Mouse (Mus musculus): Measurements from ENCODE around the gene Lrrc73. TPM values are rescaled to one million over a fixed set of nuclear protein-coding genes. Genes with fewer than 3 reads are reported as not detected.

The Lrrc73 gene
- 14.7 and 16.6 TPM in 2 replicates for polyA plus RNA-seq (2015; fragmentation: Nextera tagmentation; extraction: Ambion mirVana)

DNA sequence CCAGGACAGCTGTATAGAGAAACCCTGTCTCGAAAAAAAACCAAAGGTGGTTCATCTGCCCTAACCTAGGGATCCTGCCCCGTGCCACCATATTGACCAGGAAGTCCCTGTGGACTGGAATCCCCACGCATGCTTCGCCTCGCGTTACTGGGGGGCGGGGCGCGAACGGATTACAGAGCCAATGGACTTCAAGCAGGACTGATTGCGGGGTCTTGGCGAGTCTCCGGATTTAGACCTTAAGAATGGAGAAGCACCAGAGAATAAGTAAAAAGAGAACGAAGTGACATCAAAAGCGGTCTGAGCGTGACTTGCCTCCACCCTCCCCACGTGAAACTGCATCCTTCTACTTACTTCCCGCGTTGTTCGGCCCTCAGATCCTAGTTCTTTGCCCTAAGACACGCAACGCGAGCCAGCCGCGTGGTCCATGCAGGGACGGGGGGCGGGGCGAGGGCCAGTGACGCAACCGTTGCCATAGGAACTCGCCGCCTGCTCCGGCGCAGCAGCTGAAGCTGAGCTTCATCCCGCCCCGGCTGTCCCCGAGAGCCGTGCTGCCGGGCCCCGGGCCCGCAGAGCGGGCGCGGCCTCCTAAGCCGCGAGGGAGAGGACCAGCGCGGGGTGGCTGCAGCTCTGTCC lies at the start of gene Lrrc73:
Gene Lrrc73, plus strand, starts transcription at position 80 of the 633 bp plus-strand sequence.
- peak; percentile 91 for ATAC-seq (replicated peaks)
- Histone ChIP-seq H3K9me3 (no peaks in the 10 kb centered on the region), H3K4me3 (peak within 1 kb of the TSS; percentile 78), H3K27ac (peak within 1 kb of the TSS; percentile 85), H3K4me1 (peaks cover 37% of the 10 kb centered on the region), H3K36me3 (replicated peaks) (peaks cover 29% of the 10 kb centered on the region), H3K4me2 (peak within 1 kb of the TSS; percentile 66), H3K9ac (peak within 1 kb of the TSS; percentile 96), H3K27me3 (replicated peaks) (0 out of 2 replicates have a peak, but pooled peaks cover 3% of the 10 kb centered on the region)
- WGBS: 2% methylated on average over 43 of the region's 48 CpGs

DNA sequence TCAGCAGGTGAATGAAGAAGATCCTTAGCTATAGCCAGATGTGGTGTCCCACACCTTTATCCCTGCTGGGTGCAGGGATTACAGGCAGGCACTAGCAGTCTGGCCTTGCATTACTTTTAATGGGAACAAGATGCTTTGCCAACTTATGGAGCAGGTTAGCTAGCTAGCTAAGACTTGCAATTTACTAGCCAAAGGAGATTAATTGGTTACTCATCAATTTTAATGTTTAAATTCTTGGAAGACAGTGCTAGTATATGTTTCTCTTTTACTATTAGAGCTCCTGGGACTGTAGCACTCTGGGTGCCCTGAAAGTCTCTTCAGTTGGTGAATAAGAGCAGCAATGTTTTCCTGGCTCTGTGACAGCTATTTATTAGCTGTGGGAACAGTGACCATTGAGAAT lies 46.7 kb upstream of the Lrrc73 start:
- Histone ChIP-seq H3K9ac (no peak overlapping the region), H3K4me3 (no peak overlapping the region), H3K27ac (no peak overlapping the region), H3K4me1 (peaks cover 20% of the 10 kb centered on the region), H3K36me3 (replicated peaks) (peaks cover 46% of the 10 kb centered on the region), H3K27me3 (replicated peaks) (no peaks in the 10 kb centered on the region), H3K9me3 (no peaks in the 10 kb centered on the region), H3K4me2 (no peak overlapping the region)
- no peak for ATAC-seq (replicated peaks)

DNA sequence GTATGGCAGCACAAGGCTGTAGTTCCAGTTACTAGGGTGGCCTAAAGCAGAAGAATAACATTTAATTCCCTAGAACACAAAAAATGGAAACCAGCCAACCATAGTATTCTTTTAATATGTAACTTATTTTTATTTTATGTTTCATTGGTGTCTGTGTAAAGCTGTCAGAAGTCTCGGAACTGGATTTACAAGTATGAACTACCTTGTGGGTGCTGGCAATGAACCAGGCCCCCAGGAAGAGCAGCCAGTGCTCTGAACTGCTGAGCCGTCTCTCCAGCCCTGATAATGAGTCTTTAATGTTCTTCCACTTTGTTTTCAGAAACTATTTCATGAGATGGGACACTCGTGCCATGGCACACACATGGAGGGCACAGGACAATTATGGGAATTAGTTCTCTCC lies 42.8 kb upstream of the Lrrc73 start:
- ATAC-seq (replicated peaks): no peak
- Histone ChIP-seq H3K4me3 (no peak overlapping the region), H3K9ac (no peak overlapping the region), H3K27ac (no peak overlapping the region), H3K4me1 (no peaks in the 10 kb centered on the region), H3K36me3 (replicated peaks) (peaks cover 74% of the 10 kb centered on the region), H3K27me3 (replicated peaks) (no peaks in the 10 kb centered on the region), H3K9me3 (no peaks in the 10 kb centered on the region), H3K4me2 (no peak overlapping the region)
- WGBS: 94% methylated on average over 3 of the region's 3 CpGs

DNA sequence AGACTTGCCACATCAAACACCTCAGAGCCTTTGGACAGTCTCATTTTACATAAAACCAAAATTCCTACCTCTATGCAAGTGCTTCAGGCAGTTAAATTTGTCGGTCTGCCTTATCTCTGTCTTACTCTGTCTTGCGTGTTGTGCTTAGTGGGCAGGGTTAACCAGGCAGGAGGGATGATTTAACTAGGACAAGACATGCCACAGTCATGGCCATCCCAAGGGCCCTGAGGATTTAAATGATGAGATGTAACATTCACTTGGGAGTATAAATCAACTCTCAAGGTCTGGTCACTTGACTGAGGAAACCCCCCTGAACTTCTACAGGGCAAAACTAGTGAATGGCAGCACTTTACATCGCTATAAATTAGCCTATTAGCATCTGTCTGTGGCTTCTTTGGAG lies 31.7 kb upstream of the Lrrc73 start:
- Histone ChIP-seq H3K9ac (no peak overlapping the region), H3K4me1 (no peaks in the 10 kb centered on the region), H3K27ac (no peak overlapping the region), H3K4me2 (no peak overlapping the region), H3K9me3 (no peaks in the 10 kb centered on the region), H3K4me3 (no peak overlapping the region), H3K27me3 (replicated peaks) (no peaks in the 10 kb centered on the region), H3K36me3 (replicated peaks) (peaks cover 92% of the 10 kb centered on the region)
- no peak for ATAC-seq (replicated peaks)
- WGBS: 93% methylated on average over 3 of the region's 3 CpGs

DNA sequence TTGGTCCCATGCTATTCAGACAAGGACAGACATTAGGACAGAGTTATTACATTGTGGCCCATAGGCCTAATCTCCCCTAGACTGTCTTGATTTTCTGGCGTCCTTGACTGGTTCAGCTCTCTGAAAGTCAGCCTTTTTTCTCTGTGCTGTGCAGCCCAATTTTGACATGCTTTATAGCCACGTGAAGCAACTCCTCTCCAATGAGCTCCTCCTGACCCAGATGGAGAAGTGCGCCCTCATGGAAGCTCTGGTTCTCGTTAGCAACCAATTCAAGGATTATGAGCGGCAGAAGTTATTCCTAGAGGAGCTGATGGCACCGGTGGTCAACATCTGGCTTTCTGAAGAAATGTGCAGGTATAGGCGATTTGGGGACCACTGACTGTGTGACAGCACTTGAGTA lies 25.8 kb upstream of the Lrrc73 start:
- Histone ChIP-seq H3K27me3 (replicated peaks) (no peaks in the 10 kb centered on the region), H3K4me1 (no peaks in the 10 kb centered on the region), H3K4me3 (no peak overlapping the region), H3K9ac (no peak overlapping the region), H3K4me2 (no peak overlapping the region), H3K36me3 (replicated peaks) (peaks cover 82% of the 10 kb centered on the region), H3K9me3 (no peaks in the 10 kb centered on the region), H3K27ac (no peak overlapping the region)
- no peak for ATAC-seq (replicated peaks)
- 90% methylated on average over 7 of the region's 7 CpGs for WGBS

DNA sequence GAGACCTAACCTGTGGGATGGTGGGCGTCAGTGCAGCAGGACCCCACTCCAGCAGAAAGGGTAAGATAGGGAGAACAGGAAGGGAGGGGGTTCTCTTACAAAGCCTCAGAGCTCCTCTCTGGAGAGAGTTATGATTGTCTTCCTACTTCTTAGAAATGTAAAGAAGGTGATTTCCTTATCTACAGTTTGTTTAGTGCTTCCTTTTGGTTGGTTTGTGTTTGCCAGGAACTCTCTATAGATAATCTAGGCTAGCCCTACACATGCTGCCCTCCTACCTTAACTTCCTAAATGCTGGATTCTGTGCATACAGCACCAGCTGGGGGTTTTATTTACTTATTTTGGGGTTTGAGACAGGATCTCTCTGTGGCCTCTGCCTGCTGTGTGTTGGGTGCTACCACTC lies 17.3 kb upstream of the Lrrc73 start:
- 95% methylated on average over 1 of the region's 1 CpGs for WGBS
- ATAC-seq (replicated peaks): no peak
- Histone ChIP-seq H3K36me3 (replicated peaks) (peaks cover 55% of the 10 kb centered on the region), H3K9ac (no peak overlapping the region), H3K4me2 (no peak overlapping the region), H3K4me1 (no peaks in the 10 kb centered on the region), H3K4me3 (no peak overlapping the region), H3K27ac (no peak overlapping the region), H3K27me3 (replicated peaks) (no peaks in the 10 kb centered on the region), H3K9me3 (no peaks in the 10 kb centered on the region)

DNA sequence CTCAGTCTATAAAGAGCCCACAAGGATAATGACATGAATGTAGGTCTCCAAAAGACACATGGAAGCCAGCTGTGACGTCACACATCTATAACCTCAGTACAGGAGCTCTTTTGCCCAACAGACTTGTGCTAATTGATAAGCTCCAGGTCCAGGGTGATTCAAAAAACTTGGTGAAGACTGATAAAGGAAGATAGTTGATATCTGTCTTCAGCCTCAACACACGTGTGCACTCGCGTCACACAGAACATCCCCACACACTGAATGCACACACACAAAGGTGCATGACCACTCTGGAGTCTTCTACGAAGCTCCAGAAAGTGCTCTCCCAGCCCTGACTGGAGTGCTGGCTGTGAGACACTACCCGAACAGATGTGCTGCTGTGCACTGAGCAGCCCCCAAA lies 16.3 kb upstream of the Lrrc73 start:
- no peaks in the 10 kb centered on the region for H3K27me3 ChIP-seq (replicated peaks)
- no peak overlapping the region for H3K4me2 ChIP-seq
- no peak overlapping the region for H3K4me3 ChIP-seq
- H3K4me1 ChIP-seq: no peaks in the 10 kb centered on the region
- ATAC-seq (replicated peaks): no peak
- H3K9ac ChIP-seq: no peak overlapping the region
- WGBS: 91% methylated on average over 6 of the region's 6 CpGs
- H3K36me3 ChIP-seq (replicated peaks): peaks cover 65% of the 10 kb centered on the region
- H3K9me3 ChIP-seq: no peaks in the 10 kb centered on the region
- no peak overlapping the region for H3K27ac ChIP-seq

DNA sequence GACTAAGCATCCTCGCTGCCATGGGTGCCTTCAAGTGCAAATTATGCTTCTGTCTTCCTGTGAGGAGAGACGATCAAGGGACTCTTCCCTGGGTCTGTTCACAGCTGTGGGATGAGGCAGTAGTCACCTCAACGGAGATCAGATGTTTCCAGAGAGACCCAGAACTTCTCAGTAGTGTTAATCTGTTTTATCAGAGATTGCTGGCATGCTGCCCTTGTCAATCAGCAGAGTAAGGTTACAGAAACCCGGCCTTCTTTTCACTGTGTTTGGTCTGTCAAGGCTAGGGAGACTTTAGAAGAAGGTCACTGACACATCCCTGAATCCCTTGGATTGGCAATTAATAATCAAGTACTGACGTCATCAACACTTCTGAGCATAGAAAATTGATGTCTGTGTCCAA lies 15.9 kb upstream of the Lrrc73 start:
- Histone ChIP-seq H3K36me3 (replicated peaks) (peaks cover 69% of the 10 kb centered on the region), H3K27ac (no peak overlapping the region), H3K27me3 (replicated peaks) (no peaks in the 10 kb centered on the region), H3K4me2 (no peak overlapping the region), H3K4me3 (no peak overlapping the region), H3K9ac (no peak overlapping the region), H3K4me1 (no peaks in the 10 kb centered on the region), H3K9me3 (no peaks in the 10 kb centered on the region)
- WGBS: 82% methylated on average over 5 of the region's 5 CpGs
- no peak for ATAC-seq (replicated peaks)

DNA sequence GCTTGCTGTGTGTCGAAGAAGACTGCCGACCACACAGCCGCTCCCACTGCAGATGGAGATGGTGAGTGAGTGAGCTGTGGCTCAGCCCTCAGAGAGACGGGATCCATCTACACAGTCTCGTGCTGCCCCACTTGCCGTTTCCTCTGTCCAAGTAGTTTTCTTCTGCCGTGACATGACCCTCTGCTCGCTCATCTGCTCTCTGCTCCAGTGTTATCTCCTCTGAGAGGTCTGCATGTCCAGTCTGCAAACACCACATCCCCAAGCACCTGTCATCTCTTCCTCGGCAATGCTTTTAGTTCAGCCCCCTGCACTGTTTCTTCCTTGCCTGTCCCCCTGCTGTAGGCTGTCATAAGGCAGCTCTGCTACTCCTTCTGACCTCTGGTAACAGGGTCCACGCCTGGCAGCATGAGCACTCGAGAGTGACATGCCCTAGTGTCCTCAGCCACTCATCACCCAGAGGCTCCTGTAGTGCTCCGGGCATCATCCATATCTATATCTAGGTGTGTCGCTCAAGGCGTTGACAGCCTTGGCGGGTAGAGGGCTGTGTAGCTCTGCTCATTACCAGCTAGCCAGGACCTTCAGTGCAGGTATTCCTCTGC lies 13.7 kb upstream of the Lrrc73 start:
- WGBS: 95% methylated on average over 15 of the region's 15 CpGs
- no peak for ATAC-seq (replicated peaks)
- H3K4me1 ChIP-seq: no peaks in the 10 kb centered on the region
- no peak overlapping the region for H3K27ac ChIP-seq
- H3K9me3 ChIP-seq: no peaks in the 10 kb centered on the region
- H3K4me2 ChIP-seq: no peak overlapping the region
- no peaks in the 10 kb centered on the region for H3K27me3 ChIP-seq (replicated peaks)
- no peak overlapping the region for H3K4me3 ChIP-seq
- no peak overlapping the region for H3K9ac ChIP-seq
- H3K36me3 ChIP-seq (replicated peaks): peaks cover 72% of the 10 kb centered on the region

DNA sequence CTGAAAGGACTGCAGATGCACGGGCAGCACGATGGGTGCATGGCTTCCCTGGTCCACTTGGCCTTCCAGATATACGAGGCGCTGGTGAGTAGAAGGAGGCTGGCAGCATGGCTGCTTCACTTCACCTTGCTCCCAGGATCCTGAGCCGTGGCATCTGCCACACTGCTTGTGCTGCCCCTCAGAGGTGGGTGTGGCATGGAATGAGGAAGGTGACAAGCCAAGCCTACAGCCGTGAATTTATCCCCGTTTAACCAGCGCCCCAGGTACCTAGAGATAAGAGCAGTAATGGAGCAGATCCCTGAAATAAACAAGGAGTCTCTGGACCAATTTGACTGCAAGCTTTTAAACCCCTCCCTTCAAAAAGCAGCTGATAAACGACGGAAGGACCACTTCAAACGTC lies 11.9 kb upstream of the Lrrc73 start:
- Histone ChIP-seq H3K4me1 (peaks cover 4% of the 10 kb centered on the region; the same call in 1 of the 2 replicates), H3K9me3 (no peaks in the 10 kb centered on the region), H3K27ac (no peak overlapping the region), H3K27me3 (replicated peaks) (no peaks in the 10 kb centered on the region), H3K9ac (no peak overlapping the region), H3K4me2 (no peak overlapping the region), H3K4me3 (no peak overlapping the region), H3K36me3 (replicated peaks) (peaks cover 77% of the 10 kb centered on the region)
- WGBS: 83% methylated on average over 11 of the region's 11 CpGs
- no peak for ATAC-seq (replicated peaks)

DNA sequence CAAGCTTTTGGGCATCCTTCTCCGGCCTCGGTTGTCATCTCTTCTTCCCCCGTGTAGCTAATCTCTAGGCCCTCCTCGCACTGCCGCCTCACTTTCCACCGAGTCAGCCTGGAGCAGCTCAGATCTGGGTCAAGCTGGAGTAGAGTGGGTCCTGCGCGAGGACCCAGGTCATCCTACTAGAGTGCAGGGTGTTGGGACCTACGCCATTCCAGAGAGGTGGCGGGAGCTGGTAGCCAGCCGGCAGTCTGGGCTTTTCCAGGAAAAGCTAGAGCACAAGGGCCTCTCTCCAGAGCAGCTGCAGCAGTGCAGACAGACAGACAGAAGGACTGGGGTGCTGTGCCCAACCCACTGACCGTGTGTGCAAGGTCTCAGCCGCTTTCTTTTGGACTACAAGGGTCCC lies 11.1 kb upstream of the Lrrc73 start:
- Histone ChIP-seq H3K27ac (no peak overlapping the region), H3K36me3 (replicated peaks) (peaks cover 69% of the 10 kb centered on the region), H3K4me3 (no peak overlapping the region), H3K27me3 (replicated peaks) (no peaks in the 10 kb centered on the region), H3K4me2 (no peak overlapping the region), H3K9ac (no peak overlapping the region), H3K4me1 (peaks cover 12% of the 10 kb centered on the region), H3K9me3 (no peaks in the 10 kb centered on the region)
- ATAC-seq (replicated peaks): no peak
- WGBS: 92% methylated on average over 13 of the region's 13 CpGs

DNA sequence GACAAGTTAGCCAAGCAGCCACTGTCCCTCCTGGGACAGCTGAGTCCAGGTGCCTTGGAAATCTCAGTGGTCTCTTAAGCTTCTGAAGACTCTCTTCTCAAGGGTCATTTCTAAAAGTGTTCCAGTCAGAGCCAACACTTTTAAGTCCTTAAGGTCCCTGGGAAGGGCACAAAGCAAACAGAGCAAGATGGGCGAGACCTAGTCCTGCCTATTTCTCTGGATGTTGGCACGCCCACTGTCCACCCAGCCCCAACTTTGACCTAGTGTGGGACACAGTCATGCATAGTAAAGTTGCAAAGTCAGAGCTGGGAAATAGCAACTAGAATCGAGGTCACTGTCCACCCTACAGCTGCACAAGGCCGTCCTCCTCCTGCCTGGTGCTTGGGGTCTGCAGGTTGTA lies 10.3 kb upstream of the Lrrc73 start:
- Histone ChIP-seq H3K27ac (no peak overlapping the region), H3K4me2 (no peak overlapping the region), H3K4me1 (peaks cover 12% of the 10 kb centered on the region), H3K4me3 (no peak overlapping the region), H3K9ac (no peak overlapping the region), H3K36me3 (replicated peaks) (peaks cover 65% of the 10 kb centered on the region), H3K9me3 (no peaks in the 10 kb centered on the region), H3K27me3 (replicated peaks) (no peaks in the 10 kb centered on the region)
- ATAC-seq (replicated peaks): no peak
- WGBS: 95% methylated on average over 4 of the region's 4 CpGs

DNA sequence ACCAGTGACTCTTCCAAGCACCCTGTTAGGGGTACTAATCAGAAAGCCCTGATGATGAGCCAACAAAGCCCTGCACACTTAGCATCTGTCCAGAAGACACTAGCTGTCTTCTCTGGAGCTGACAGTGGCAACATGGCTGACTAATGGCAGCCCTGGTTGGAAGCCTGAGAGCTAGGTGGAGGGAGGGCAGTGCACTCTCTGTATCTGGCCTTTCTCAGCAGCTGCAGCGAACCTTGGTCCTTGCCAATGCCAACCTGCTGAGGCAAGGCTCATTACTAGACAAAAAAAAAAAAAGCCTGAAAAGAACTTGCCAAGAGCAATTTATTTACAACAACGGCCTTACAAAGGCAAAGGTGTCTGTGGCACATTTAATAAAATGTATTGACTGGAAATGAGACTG lies 9.7 kb upstream of the Lrrc73 start:
- Histone ChIP-seq H3K36me3 (replicated peaks) (peaks cover 65% of the 10 kb centered on the region), H3K4me3 (no peak overlapping the region), H3K4me1 (peaks cover 15% of the 10 kb centered on the region), H3K9ac (no peak overlapping the region), H3K4me2 (no peak overlapping the region), H3K27me3 (replicated peaks) (no peaks in the 10 kb centered on the region), H3K27ac (no peak overlapping the region), H3K9me3 (no peaks in the 10 kb centered on the region)
- WGBS: 79% methylated on average over 2 of the region's 2 CpGs
- no peak for ATAC-seq (replicated peaks)

Data from midbrain, embryonic 15.5 days (tissue).